Mouse (Mus musculus) MEL (cell line): ENCODE results near the gene Nudt14. TPM values are rescaled to one million over a fixed set of nuclear protein-coding genes. Genes with fewer than 3 reads are reported as not detected.

Source experiments
- DNase-seq: peaks from one replicate; pipeline ENCODE4 v3.0.0; 2011; ENCODE audit warnings: low read depth, low spot score
- H3K27ac ChIP-seq: 2 replicates; pipeline ENCODE4 v1.5.1; 2012; ENCODE audit warnings: low read depth, mild to moderate bottlenecking, control low read depth, low read length, moderate library complexity; ENCODE audit not compliant: control insufficient read depth
- H3K27me3 ChIP-seq, 2 experiments: fragments of 150-350 bp in 1 of 2; sonication (generic) in 1 of 2; 2 replicates each; pipeline ENCODE4 v1.6.1; 2012; ENCODE audit warnings: low read length in 2 of 2, mild to moderate bottlenecking in 2 of 2, improper control_type of control experiment in 1 of 2, moderate library complexity in 1 of 2; ENCODE audit not compliant: insufficient read depth in 2 of 2, control insufficient read depth in 1 of 2
- H3K36me3 ChIP-seq, 2 experiments: 2 replicates each; pipeline ENCODE4 v1.6.1; 2012 to 2014; ENCODE audit warnings: low read length in 2 of 2, improper control_type of control experiment in 1 of 2, inconsistent platforms in 1 of 2, mild to moderate bottlenecking in 1 of 2; ENCODE audit not compliant: insufficient read depth in 2 of 2, control insufficient read depth in 1 of 2
- H3K4me1 ChIP-seq, 2 experiments: fragments of 150-350 bp in 1 of 2; sonication (generic) in 1 of 2; 2 replicates each; pipeline ENCODE4 v1.6.1; 2012; ENCODE audit warnings: low read length in 2 of 2, improper control_type of control experiment in 1 of 2, mild to moderate bottlenecking in 1 of 2; ENCODE audit not compliant: insufficient read depth in 2 of 2, control insufficient read depth in 1 of 2
- H3K4me3 ChIP-seq, 2 experiments: fragments of 150-350 bp in 1 of 2; sonication (generic) in 1 of 2; 2 replicates each; pipeline ENCODE4 v1.5.1; 2012; ENCODE audit warnings: low read depth in 2 of 2, low read length in 2 of 2, mild to moderate bottlenecking in 2 of 2, moderate library complexity in 2 of 2, control low read depth in 1 of 2, improper control_type of control experiment in 1 of 2; ENCODE audit not compliant: control insufficient read depth in 1 of 2, insufficient read depth in 1 of 2
- H3K79me2 ChIP-seq: 2 replicates; pipeline ENCODE4 v1.6.1; 2012; ENCODE audit warnings: mild to moderate bottlenecking, low read length, moderate library complexity; ENCODE audit not compliant: control insufficient read depth, poor library complexity, insufficient read depth
- H3K9ac ChIP-seq: 2 replicates; pipeline ENCODE4 v1.6.1; 2012; ENCODE audit warnings: low read depth, mild to moderate bottlenecking, control low read depth, low read length, moderate library complexity; ENCODE audit not compliant: control insufficient read depth, poor library complexity, severe bottlenecking
- H3K9me3 ChIP-seq: fragments of 150-350 bp; sonication (generic); replicated peaks from 2 replicates; pipeline ENCODE4 v1.6.1; 2012; ENCODE audit warnings: mild to moderate bottlenecking, low read length, improper control_type of control experiment, moderate library complexity; ENCODE audit not compliant: insufficient read depth
- CHD1 ChIP-seq: IDR thresholded peaks from 2 replicates; pipeline ENCODE4 v1.6.1; 2012; ENCODE audit warnings: low read depth, mild to moderate bottlenecking, inconsistent platforms, low read length, improper control_type of control experiment
- CTCF ChIP-seq, 3 experiments: IDR thresholded peaks in 2 of 3; conservative IDR thresholded peaks in 1 of 3; 2 replicates each; pipeline ENCODE4 v1.5.1; 2011 to 2012; ENCODE audit warnings: low read length in 3 of 3, low read depth in 2 of 3, mild to moderate bottlenecking in 2 of 3, improper control_type of control experiment in 1 of 3, inconsistent platforms in 1 of 3, mixed read lengths in 1 of 3, moderate library complexity in 1 of 3; ENCODE audit not compliant: control insufficient read depth in 1 of 3, insufficient read depth in 1 of 3, poor library complexity in 1 of 3, severe bottlenecking in 1 of 3
- E2F4 ChIP-seq: IDR thresholded peaks from 2 replicates; pipeline ENCODE4 v1.6.1; 2011; ENCODE audit warnings: low read depth, low read length, improper control_type of control experiment, borderline replicate concordance
- EP300 ChIP-seq, 2 experiments: IDR thresholded peaks; 2 replicates each; pipeline ENCODE4 v1.6.1; 2011; ENCODE audit warnings: improper control_type of control experiment in 2 of 2, low read length in 2 of 2, low read depth in 1 of 2, mild to moderate bottlenecking in 1 of 2
- GABPA ChIP-seq: IDR thresholded peaks from 2 replicates; pipeline ENCODE4 v1.6.1; 2012; ENCODE audit warnings: low read depth, mild to moderate bottlenecking, inconsistent platforms, low read length, improper control_type of control experiment, moderate library complexity
- GATA1 ChIP-seq: IDR thresholded peaks from 2 replicates; pipeline ENCODE4 v1.6.1; 2011; ENCODE audit warnings: low read depth, low read length, improper control_type of control experiment
- HCFC1 ChIP-seq: IDR thresholded peaks from 2 replicates; pipeline ENCODE4 v1.6.1; 2012; ENCODE audit warnings: low read depth, mild to moderate bottlenecking, inconsistent platforms, low read length, improper control_type of control experiment, moderate library complexity
- MAZ ChIP-seq: IDR thresholded peaks from 2 replicates; pipeline ENCODE4 v1.6.1; 2012; ENCODE audit warnings: low read depth, mild to moderate bottlenecking, inconsistent platforms, low read length, improper control_type of control experiment
- MEF2A ChIP-seq: IDR thresholded peaks from 2 replicates; pipeline ENCODE4 v1.6.1; 2014; ENCODE audit warnings: low read depth, mild to moderate bottlenecking, inconsistent platforms, low read length, improper control_type of control experiment; ENCODE audit not compliant: poor library complexity, insufficient replicate concordance, severe bottlenecking; ENCODE audit errors: extremely low read depth
- MXI1 ChIP-seq: IDR thresholded peaks from 2 replicates; pipeline ENCODE4 v1.6.1; 2011; ENCODE audit warnings: mild to moderate bottlenecking, low read depth, low read length, improper control_type of control experiment
- MYB ChIP-seq: IDR thresholded peaks from 2 replicates; pipeline ENCODE4 v1.6.1; 2011; ENCODE audit warnings: mild to moderate bottlenecking, low read depth, low read length, improper control_type of control experiment
- MYC ChIP-seq: IDR thresholded peaks from 2 replicates; pipeline ENCODE4 v1.6.1; 2011; ENCODE audit warnings: low read depth, mild to moderate bottlenecking, low read length, improper control_type of control experiment, moderate library complexity
- NELFE ChIP-seq: IDR thresholded peaks from 2 replicates; pipeline ENCODE4 v1.6.1; 2011; ENCODE audit warnings: low read depth, low read length, improper control_type of control experiment
- RAD21 ChIP-seq: IDR thresholded peaks from 2 replicates; pipeline ENCODE4 v1.6.1; 2011; ENCODE audit warnings: mild to moderate bottlenecking, low read depth, low read length, improper control_type of control experiment
- RCOR1 ChIP-seq: IDR thresholded peaks from 2 replicates; pipeline ENCODE4 v1.6.1; 2012; ENCODE audit warnings: low read depth, mild to moderate bottlenecking, inconsistent platforms, low read length, improper control_type of control experiment
- TAL1 ChIP-seq: IDR thresholded peaks from 2 replicates; pipeline ENCODE4 v1.6.1; 2012; ENCODE audit warnings: mild to moderate bottlenecking, inconsistent platforms, low read length, moderate library complexity, mixed read lengths
- TCF12 ChIP-seq: IDR thresholded peaks from 2 replicates; pipeline ENCODE4 v1.6.1; 2014; ENCODE audit warnings: low read depth, mild to moderate bottlenecking, inconsistent platforms, low read length, improper control_type of control experiment, moderate library complexity
- ZC3H11A ChIP-seq: IDR thresholded peaks from 2 replicates; pipeline ENCODE4 v1.6.1; 2012; ENCODE audit warnings: low read depth, mild to moderate bottlenecking, inconsistent platforms, low read length, improper control_type of control experiment
- ZNF384 ChIP-seq: IDR thresholded peaks from 2 replicates; pipeline ENCODE4 v1.6.1; 2012; ENCODE audit warnings: low read depth, mild to moderate bottlenecking, inconsistent platforms, low read length, improper control_type of control experiment
- polyA plus RNA-seq, 2 experiments: library from polyadenylated mRNA; stranded (reverse) in 1 of 2; unstranded in 1 of 2; fragments of >175 nt in 1 of 2; fragments of >200 nt in 1 of 2; gene quantifications; 2 replicates each; pipeline versions ENCODE4 v1.2.1 to v1.2.4; 2012; ENCODE audit warnings: low replicate concordance in 2 of 2, low read depth in 1 of 2; ENCODE audit not compliant: insufficient read length in 2 of 2, insufficient read depth in 1 of 2, missing spikeins in 1 of 2
- total RNA-seq: library from RNA; depleted of rRNA; stranded (reverse); fragments of 300-350 nt; gene quantifications from 2 replicates; pipeline ENCODE4 v1.2.3, GENCODE M21; 2012

Nudt14 gene
- total and polyA plus RNA-seq, 3 experiments, result 19.0 to 61.0 TPM; not detected in 1

GRCm38 (mm10) chr12:112938873-112939565 is 2.9 kb downstream of the Nudt14 start (continued):
- peak; percentile 62 to 73 (median 71) for TF ChIP-seq CTCF (IDR thresholded peaks at IDR 0.05 in 2 of 3, conservative IDR thresholded peaks at IDR 0.05 in 1 of 3; ENCODE audit: control insufficient read depth in 1 of 3, insufficient read depth in 1 of 3, low read depth in 2 of 3, low read length in 3 of 3, poor library complexity in 1 of 3, severe bottlenecking in 1 of 3)
- no peak for TF ChIP-seq EP300 (IDR thresholded peaks at IDR 0.05; ENCODE audit: low read depth in 1 of 2, low read length in 2 of 2)
- no peak for TF ChIP-seq MXI1
- no peak for TF ChIP-seq RCOR1
- TF ChIP-seq E2F4, result no peak

GRCm38 (mm10) chr12:112938366-112938765 is 3.6 kb downstream of the Nudt14 start:
- no peak overlapping the region for H3K4me3 ChIP-seq
- no peak for TF ChIP-seq ZC3H11A
- no peak for TF ChIP-seq RCOR1
- no peak for TF ChIP-seq GABPA
- no peak for TF ChIP-seq MEF2A
- no peak for TF ChIP-seq CHD1
- TF ChIP-seq MYB, result no peak
- no peak for TF ChIP-seq MAZ
- no peak for TF ChIP-seq HCFC1
- TF ChIP-seq GATA1, result no peak
- TF ChIP-seq TAL1, result no peak
- TF ChIP-seq MYC, result no peak
- no peak for TF ChIP-seq NELFE
- no peak for TF ChIP-seq ZNF384
- TF ChIP-seq MXI1, result no peak
- no peak for TF ChIP-seq TCF12
- no peak for TF ChIP-seq RAD21
- no peak overlapping the region for H3K27ac ChIP-seq
- peaks cover 9 to 14% of the 10 kb centered on the region in 2 experiments for H3K4me1 ChIP-seq
- peaks cover 0 to 6% of the 10 kb centered on the region in 2 experiments; a peak in 2 of 4 replicates for H3K36me3 ChIP-seq
- no peaks in the 10 kb centered on the region for H3K27me3 ChIP-seq
- no peak overlapping the region for H3K9ac ChIP-seq
- H3K79me2 ChIP-seq, result peaks cover 3% of the 10 kb centered on the region; the same call in 1 of the 2 replicates
- no peak for DNase-seq
- no peaks in the 10 kb centered on the region for H3K9me3 ChIP-seq
